Mouse (Mus musculus) adrenal gland, postnatal 10 days (tissue): ENCODE results near the gene Tmem54. TPM values are rescaled to one million over a fixed set of nuclear protein-coding genes. Genes with fewer than 3 reads are reported as not detected.
A peak's percentile ranks its signal among the peaks of the same experiment; 100 is the strongest.

Source experiments
- DNase-seq: peaks from one replicate; pipeline ENCODE4 v3.0.0; 2021; ENCODE audit warnings: mixed read lengths
- total RNA-seq, 2 experiments: library from RNA; stranded (reverse); gene quantifications; 2 replicates each; pipeline ENCODE4 v1.2.3; 2021

The Tmem54 gene
- total RNA-seq, 2 experiments from 2014 or later = not detected

GRCm38 (mm10) chr4:129102133-129102829 is 3.1 kb upstream of the Tmem54 start:
- no peak for DNase-seq

GRCm38 (mm10) chr4:129106073-129106472 is 725 bp downstream of the Tmem54 start:
- no peak for DNase-seq

- DNase-seq = no peak
Measured at GRCm38 (mm10) chr4:129107348-129107899, 2.1 kb downstream of the Tmem54 start.

- DNase-seq = no peak
Measured at GRCm38 (mm10) chr4:129108624-129109023, 3.3 kb downstream of the Tmem54 start.

DNA sequence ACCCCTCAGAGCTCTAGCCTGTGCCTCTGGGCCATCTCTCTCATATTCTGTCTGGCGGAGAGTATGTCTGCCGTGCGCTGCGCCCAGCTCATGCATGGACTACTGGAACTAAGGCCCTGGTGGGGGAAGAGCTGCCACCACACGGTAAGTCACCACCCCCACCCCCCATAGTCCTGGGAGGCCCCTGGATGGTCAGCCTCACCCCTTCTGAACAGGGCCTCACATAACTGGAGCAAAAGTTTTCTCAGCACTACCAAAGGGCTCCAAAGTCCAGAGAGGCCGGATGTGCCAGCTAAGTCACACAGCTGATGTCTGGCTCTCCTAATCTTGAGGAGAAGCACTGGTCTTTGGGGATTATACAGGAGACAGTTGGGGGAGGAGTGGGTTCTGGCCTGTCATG is 5.5 kb downstream of the Tmem54 start:
- DNase-seq = no peak

- DNase-seq = no peak
Measured at GRCm38 (mm10) chr4:129111350-129111749, 6.0 kb downstream of the Tmem54 start.

DNA sequence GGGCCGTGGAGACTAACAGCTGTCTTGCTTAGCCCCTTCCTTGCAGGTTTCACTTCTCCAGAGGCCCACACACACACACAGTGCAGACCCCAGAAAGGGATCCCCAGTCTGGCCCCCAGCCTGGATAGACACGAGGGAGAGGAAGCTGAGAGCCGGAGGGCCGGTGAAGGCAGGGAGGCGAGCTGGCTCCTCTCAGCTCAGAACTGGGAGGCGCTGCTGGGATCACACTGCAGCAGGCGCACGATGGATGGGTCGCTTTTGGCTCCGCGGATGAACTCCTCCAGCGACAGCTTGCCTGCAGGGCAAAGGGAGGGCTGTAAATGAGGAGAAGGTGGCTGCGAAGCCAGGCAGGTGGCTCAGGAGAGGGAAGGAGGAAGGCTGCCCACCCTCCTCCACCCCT is 6.9 kb downstream of the Tmem54 start:
- no peak for DNase-seq

- peak; percentile 69 for DNase-seq
Measured at GRCm38 (mm10) chr4:129113083-129113988, 8.0 kb downstream of the Tmem54 start.

GRCm38 (mm10) chr4:129116703-129117102 is 11.4 kb downstream of the Tmem54 start:
- no peak for DNase-seq

DNA sequence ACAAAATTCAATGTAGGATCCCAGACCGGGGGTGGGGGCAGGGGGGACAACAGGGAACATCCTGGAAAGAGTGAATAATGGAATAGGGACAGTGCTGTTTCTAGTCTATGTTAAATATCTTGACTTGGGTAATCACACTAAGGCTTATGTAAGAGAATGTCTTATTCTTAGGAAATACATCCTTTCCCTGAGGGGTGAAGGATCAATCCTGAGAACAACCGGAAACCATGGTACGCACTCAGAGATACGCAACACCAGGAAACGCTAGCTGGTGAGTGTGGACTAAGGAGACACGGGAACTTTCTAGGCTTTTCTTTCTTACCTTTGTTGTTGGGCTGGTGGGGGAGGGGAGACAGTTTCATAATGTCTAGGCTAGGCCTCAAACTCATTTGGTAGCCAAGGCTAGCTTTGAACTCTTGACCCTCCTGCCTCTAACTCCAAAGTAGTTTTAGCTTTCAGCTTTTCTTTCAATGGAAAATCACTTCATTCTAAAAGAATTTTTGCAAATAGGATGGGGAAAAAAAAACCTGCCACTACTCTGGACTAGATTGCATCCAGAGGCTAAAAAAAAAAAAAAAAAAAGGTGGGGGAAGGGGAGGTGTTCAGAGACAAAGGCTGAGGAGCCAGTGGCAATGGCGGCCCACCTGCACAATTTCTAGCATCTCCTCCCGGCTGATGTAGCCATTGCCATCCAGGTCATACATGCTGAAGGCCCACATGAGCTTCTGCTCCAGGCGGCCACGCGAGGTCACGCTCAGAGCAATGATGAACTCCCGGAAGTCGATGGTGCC is 12.6 kb downstream of the Tmem54 start:
- no peak for DNase-seq

DNA sequence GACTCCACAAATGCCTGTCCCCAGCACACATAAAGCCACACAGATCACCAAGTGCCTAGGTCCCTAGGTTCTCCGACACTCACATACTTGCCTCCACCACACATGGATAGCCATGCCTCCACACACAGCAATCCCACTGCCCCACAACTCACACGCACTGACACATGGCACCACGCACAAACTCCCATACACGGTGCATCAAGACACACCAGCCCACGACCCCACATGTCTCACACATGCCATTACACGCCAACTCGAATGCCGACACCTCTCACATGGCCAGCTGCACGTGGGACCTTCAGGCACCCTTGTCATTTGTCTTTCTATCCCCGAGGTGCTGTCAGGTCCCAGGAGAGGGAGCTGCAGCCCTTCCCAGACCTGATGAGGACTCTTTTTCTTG is 14.4 kb downstream of the Tmem54 start:
- DNase-seq = no peak

- peak; percentile 89 for DNase-seq
Measured at GRCm38 (mm10) chr4:129120520-129121445, 15.4 kb downstream of the Tmem54 start.

DNA sequence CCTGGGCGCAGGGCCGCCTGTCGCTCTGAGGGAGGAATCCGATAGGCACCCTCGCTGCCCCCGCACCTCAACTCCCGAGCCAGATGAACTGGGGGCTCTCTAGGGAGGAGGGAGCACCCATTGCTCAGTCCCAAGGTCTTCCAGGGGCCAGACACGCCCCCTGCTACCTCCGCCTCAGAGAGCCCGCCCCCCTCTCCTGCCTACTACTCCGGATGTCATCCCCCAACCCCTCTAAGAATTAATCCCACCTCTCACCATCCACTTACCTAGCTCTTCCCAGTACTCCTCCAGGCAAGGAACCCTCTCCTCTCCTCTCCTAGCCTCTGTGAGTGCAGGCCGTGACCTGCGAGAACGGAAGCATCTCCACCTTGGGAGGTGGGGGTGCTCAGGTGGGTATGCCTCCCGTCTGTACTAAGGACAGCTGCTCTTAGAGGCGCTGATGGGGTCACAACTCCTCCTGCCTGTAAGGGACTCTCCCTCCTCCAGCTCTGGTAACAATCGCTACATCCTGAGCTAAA is 16.3 kb downstream of the Tmem54 start, which contains the start of gene Hpca:
TSS of gene Hpca (minus strand) at position 468 of the 518 bp plus-strand sequence.
- DNase-seq = no peak

- DNase-seq = no peak
Measured at GRCm38 (mm10) chr4:129122107-129122506, 16.8 kb downstream of the Tmem54 start.

- no peak for DNase-seq
Measured at GRCm38 (mm10) chr4:129122719-129123118, 17.4 kb downstream of the Tmem54 start.

DNA sequence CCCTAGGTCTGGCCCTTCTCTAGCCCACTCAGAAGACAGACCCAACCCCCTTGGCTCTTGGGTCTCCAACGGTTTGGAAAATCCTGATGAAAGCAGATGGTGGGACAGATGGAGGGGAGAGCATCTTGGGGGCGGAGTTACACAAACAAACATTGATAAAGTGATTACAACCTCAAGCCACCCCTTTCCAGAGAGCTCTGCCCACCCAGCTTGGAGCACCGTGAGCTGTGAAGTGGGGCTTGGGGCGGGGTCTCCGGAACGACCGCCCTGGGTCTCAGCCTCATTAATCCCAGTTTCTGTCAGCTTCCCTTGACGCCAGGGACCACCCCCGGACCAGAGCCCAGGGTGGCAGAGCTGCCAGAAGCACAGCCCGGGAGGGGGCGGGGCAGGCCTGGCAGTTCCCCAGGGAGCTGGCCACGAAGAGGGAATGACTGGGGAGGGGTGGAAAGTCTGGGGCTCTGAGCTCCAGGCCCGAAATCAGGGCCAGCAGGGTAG is 19.4 kb downstream of the Tmem54 start:
- DNase-seq = peak; percentile 47

- DNase-seq = peak; percentile 57
Measured at GRCm38 (mm10) chr4:129125736-129126451, 20.5 kb downstream of the Tmem54 start.

GRCm38 (mm10) chr4:129128582-129129338 is 23.4 kb downstream of the Tmem54 start:
- DNase-seq = no peak

GRCm38 (mm10) chr4:129129387-129129786 is 24.0 kb downstream of the Tmem54 start:
- DNase-seq = no peak
